Mouse (Mus musculus) WW6 (cell line): Measurements from ENCODE around the gene Zdhhc22.

ENCODE experiments used
- DNase-seq: peaks from one replicate; pipeline ENCODE4 v3.0.0-alpha.2; 2013; ENCODE audit warnings: low read depth, low spot score

The Zdhhc22 gene

GRCm38 (mm10) chr12:86995931-86996330 is 5.7 kb upstream of the Zdhhc22 start:
- DNase-seq, result no peak

GRCm38 (mm10) chr12:86994776-86995175 is 4.5 kb upstream of the Zdhhc22 start:
- no peak for DNase-seq

DNA sequence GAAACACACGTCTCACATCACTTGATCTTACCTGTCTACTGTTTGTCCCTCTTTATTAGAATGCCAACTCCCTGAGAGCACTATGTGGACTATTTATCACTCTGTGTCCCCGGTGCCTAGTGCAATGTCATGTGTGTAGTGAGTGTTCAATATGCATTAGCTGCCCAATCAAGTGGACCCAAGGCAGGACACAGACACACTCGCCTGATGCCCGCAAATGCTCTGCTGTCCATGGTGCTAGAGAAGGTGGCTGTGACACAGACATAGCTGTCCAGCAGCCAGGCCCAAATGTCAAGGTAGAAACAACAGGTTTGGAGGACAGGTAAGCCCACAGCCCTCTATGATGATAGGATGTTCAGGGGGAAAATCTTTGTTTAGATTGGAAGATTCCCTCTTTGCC is 3.9 kb upstream of the Zdhhc22 start:
- no peak for DNase-seq

DNA sequence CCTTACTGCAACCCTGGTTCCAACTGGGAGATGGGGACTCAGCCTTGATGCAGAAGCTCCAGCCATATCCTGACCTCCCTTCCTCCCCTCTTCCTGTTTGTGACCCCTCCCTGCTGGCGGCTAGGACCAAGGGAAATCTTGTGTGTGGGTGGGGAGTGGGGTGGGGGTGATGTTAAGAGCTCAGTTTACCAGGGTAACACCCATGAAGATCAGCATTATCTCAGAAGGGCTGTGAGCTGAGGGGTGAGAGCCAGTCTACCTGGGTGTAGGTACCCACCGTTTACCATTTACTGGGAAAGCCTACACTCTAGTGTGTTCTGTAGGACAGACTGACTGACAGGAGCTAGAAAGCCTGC is 503 bp upstream of the Zdhhc22 start:
- DNase-seq, result no peak

DNA sequence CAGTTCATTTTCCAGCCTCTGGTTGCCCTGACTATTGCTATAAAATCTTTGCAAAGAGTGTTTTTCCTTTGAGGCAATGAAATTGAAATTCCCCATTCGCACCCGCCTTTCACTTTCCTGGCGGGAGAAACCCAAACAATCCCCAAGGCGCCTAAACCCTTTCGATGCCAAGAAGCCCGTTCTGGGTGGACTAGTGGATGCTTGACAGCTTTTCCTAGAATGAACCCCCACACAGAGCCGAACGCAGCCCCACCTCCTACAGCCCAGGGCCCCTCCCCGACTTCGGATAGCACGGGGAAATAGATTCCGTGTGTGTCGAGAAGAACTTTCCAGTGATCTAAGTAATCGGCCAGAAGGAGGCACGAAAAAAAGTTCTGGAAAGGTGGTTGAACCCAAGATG is 852 bp downstream of the Zdhhc22 start:
- no peak for DNase-seq

DNA sequence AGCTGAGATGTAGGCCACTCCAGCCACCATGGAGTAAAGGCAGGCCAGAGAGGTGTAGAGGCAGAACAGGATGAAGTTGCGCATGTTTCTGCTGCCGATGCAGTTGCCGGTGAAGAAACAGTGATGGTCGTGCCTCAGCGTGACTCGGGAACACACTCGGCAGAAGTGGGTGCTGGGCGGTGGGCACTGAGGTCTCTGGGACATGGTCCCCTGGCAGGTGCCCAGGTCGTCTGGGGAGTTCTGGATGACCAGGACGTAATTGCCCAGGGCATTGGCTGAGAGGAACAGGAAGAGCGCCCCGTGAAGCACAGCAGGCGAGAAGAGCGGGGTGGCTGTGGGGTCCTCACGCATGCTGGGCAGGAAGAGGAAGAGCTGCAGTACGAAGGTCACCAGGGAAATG is 2.0 kb downstream of the Zdhhc22 start:
- DNase-seq, result no peak

- no peak for DNase-seq
These were observed 3.7 kb downstream of the Zdhhc22 start for GRCm38 (mm10) chr12:86986562-86986961.

DNA sequence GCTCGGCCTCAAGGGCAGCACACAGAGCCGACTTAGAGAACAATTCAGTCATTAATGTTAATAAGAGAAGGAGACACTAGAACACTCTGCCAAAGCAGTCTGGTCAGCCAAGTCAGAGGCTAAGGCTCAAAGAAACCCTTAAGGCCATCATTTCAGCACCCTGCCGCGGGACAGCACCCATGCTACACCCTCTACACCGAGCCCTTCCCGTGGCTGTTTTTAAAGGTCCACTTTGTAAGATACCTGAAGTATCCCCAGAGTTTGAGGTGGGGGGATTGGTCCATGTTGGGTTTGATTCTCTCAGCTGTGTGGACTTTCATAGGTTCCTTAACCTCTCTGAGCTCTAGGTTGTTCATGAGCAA is 6.1 kb downstream of the Zdhhc22 start:
- DNase-seq, result no peak

DNA sequence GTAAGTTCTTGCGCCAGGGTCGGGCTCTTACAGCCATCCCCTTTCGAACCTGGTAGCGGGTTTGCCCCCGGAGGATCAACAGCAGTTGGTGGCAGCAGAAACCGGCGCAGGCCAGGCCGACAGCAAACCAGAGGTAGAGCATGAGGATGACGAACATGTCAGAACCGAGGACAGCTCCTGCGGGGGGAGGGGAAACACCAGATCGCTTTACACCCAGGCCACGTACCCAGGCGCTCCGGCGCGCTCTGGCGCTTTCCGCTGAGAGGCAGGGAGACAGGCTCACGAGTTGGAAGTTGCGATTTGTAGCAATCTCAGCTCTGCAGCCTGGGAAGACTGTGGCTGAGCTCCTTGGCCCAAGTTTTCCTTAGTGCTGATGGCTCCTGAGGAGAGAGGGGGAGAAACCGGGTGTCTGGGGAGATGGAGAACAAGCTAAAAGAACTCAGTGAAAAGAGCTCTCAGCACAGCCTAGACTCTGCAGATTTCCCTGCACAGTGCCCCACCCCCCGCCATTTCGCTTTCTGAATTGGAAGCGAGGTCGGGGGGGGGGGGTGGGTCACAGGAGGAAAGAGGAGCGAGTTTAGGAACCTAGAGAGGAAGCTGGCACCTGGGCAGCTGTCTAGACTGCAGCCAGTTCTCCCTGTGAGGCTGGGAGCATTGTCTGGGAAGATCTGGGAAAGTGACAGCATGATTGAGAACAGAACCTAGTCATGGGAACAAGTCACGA is 6.6 kb downstream of the Zdhhc22 start:
- no peak for DNase-seq

DNA sequence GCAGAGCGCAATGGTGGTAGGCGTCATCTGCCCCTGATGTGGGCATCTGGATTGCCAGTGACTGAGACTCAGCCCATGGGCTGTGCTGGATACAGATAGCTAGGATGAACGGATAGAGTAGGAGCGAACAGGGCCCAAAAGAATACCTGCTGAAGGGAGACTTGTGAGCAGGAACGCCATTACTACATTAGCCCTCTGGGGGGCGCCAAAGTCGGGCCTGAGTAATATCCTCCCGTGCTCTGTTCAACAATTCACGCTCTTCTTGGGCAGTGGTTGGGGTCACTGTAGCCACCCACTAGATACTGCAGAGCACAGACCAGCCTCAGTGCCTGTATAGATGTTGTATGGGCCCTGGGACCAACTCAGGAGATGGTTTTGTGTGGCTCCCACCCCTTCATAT is 9.1 kb downstream of the Zdhhc22 start:
- no peak for DNase-seq

DNA sequence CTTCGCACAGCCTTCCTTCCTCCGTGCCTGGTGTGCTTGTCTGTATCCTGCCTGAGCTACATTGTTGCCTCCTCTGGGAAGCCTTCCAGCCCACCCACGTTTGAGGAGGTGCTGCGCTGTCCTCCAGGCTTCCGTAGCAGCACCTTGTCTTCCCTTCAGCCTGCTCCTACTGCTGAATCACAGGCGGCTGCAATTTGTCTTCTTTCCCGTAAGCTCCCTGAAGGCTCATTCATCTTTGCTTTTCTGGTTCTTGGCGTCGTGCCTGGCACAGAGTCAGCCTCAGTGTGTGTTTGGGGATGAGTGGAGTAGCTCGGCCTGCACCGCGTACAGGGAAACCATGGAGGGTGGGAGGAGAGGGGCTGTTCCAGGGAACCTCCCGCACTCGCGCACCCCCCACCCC is 12.4 kb downstream of the Zdhhc22 start:
- no peak for DNase-seq

- no peak for DNase-seq
These were observed 13.6 kb downstream of the Zdhhc22 start for GRCm38 (mm10) chr12:86976511-86977168.

DNA sequence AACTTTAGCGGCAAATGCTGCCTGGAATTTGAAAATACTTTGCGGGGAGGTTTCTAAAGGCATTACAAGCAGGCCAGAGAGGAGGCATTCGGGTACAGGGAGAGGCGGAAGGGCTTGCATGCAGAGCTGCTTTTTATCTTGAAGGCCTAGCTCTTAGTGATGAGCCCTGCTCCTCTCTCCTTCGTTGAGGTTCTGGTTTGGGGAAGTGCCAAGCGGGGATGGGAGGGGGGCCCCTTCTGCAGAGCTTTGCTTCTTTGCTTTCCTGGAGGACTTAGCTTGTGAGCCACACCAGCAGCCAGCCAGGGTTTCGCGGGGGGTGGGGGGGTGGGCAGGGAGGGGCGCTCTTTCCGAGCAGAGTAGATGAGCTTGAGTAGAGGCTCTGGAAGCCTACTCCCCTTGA is 14.5 kb downstream of the Zdhhc22 start:
- DNase-seq, result no peak

DNA sequence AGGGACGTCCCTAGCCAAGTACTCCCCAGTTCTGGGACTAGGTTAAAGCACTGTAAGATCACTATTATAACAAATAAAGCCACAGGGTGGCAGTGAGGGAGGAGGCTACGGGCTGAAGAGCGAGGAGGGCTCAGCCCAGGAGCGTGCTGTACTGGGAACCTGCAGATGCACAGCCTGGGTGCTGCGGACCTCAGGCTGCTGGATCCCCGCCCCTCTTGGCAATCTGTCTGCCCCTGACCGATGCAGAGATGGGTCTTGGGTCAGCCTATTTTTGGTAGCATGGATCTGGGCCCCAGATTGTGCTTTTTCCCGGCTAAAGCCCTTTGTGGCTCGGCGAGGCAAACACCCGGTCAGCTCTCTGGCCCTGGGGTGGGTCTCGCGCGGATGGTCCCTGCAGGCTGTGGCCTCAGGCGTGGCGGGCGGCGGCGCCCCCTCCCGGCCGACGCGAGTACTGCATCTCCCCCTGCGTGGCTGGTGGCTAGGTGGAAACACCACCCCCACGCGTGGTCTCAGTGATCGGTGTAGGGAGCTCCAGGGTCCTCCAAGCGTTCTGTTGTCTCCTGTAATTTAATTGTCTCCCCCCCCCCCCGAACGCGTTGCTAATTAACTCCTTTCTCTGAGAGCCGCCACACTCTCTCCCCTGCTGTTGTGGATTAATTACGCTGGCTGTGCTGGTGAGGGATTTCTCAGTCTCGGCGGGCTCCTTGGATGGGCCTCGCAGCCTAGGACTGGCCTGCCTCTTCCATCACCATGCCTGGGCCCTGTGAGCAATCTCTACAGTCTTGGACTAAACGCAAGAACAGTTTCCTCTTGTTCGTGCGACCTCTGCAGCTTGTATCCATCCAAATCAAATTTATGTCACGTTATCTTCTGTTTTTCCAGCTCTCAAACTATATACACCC is 15.6 kb downstream of the Zdhhc22 start:
- DNase-seq, result no peak

- DNase-seq, result no peak
These were observed 16.5 kb downstream of the Zdhhc22 start for GRCm38 (mm10) chr12:86973706-86974105.

DNA sequence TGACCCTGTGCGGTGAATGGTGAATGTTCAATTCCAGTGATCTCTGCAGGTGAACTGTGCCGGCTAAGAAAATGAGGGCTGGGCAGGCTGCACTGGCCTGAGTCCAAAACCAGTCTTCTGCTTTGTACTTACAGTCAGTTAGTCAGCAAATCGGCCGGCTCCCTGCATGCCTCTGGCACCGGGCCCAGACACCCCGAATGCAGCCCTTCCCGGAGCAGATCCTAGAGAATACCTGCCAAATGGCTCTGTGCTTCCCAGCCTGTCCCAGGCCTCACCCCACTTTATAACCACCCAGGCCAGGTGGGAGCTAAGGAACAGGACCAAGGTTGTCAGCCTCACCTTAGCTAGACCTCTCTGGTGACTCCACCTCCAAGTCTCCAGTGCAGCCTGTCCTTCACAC is 17.0 kb downstream of the Zdhhc22 start:
- no peak for DNase-seq

DNA sequence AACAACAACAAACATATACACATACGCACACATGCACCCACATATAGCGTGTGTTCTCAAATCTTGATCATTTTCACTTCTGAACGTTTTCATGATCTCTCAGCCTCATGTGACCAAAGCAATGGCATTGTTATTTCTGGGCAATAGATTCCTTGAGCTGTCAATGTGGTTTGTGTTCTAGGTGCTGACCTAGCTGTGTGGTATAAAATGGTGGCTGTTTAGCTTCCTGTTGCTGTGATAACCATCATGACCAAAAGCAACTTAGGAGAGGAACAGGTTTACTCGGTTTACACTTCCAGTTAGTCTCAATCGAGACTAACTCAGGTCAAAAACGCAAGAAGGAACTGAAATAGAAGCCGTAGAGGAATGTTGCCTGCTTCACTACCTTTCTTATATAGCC is 19.1 kb downstream of the Zdhhc22 start:
- DNase-seq, result no peak

- DNase-seq, result no peak
These were observed 21.0 kb downstream of the Zdhhc22 start for GRCm38 (mm10) chr12:86969220-86969601.

DNA sequence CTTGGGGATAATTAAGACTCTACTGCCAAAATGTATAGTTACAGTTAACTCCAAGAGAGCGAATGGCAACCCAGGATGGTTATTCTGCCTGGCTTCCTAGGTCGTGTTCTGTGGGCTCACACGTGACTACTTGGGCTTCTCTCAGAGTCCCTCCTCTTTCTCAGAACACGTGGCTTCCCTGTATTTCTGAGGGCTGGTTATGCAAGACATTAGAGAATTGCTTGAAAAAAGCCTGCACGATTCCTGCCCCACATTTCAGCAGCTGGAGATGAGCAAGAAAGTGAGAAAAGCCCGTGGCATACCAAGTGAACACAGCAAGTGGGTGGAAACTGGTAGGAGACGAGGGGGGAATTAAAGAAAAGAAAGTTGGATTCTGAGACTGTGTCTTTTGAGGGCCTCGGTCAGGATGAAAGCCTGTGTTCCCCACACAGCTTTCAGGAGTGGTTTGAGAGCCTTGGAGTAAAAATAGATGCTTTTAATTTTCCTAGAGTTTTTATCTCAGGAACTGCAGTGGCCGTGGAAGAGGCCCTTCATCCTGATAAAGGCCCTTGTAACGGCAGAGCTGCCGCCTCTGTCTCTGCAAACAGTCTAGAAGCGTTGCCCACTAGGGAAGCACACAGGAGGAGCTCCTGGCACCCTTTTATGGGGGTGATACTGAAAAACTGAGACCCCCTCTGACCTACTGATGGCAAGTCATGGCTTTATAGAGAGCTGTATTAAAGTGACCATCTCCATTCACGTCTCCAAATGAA is 21.6 kb downstream of the Zdhhc22 start:
- no peak for DNase-seq

DNA sequence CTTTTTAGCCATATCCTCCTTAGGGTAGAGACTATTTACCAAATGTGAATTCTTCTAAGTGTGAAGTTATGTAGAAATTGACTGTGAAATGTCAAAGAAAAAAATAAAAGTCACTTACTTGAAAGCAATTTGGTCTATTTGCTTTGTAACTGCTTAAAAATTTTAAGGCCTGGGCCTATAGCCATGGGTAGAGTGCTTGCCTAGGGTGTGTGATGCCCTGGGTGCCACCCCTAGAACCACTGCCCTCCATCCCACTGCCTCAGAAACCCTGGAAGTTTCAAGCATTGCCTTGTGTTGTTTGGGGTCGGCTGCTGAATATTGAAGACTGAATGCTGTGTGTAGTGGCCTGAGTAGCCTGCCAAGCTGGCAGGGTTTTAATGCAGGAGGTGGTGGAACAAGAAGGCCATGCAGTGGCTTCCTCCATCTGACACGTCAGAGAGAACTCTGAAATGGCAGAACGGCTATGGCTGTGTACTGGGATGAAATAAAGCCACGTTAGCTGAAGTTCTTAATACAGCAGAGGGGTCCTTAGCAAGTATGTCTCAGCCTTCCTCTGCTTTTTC is 24.9 kb downstream of the Zdhhc22 start:
- no peak for DNase-seq

- DNase-seq, result no peak
These were observed 25.8 kb downstream of the Zdhhc22 start for GRCm38 (mm10) chr12:86964278-86965057.
